Mouse (Mus musculus) liver, postnatal 0 days (tissue): Measurements from ENCODE around the gene Arhgap44.

Source experiments
- CTCF ChIP-seq: sonication (generic); IDR thresholded peaks from 2 replicates; pipeline ENCODE4 v1.5.1; 2016; ENCODE audit warnings: antibody characterized with exemption, low read depth
- EP300 ChIP-seq: IDR thresholded peaks from 2 replicates; pipeline ENCODE4 v1.6.1; 2016; ENCODE audit warnings: antibody characterized with exemption, low read depth, mild to moderate bottlenecking

- TF ChIP-seq CTCF = no peak
- no peak for TF ChIP-seq EP300
Observed at GRCm38 (mm10) chr11:65128666-65129065, 34.1 kb downstream of the Arhgap44 start.
